Mouse (Mus musculus) myocyte (in vitro differentiated cells): ENCODE data around the gene Unc5c. TPM values are rescaled to one million over a fixed set of nuclear protein-coding genes. Genes with fewer than 3 reads are reported as not detected.

ENCODE experiments used
- H3K27me3 ChIP-seq: one replicate; pipeline ENCODE4 v1.6.1; 2011; ENCODE audit not compliant: control insufficient read depth, insufficient read depth, insufficient read length
- H3K36me3 ChIP-seq: one replicate; pipeline ENCODE4 v1.6.1; 2011; ENCODE audit not compliant: control insufficient read depth, insufficient read depth
- H3K4me2 ChIP-seq: one replicate; pipeline ENCODE4 v1.6.1; 2011; ENCODE audit warnings: low read depth, control low read depth
- H3K4me3 ChIP-seq: one replicate; pipeline ENCODE4 v1.5.1; 2011; ENCODE audit warnings: mild to moderate bottlenecking, control low read depth, moderate library complexity
- H3K79me2 ChIP-seq: one replicate; pipeline ENCODE4 v1.6.1; 2011; ENCODE audit not compliant: control insufficient read depth, insufficient read depth
- H3ac ChIP-seq: one replicate; pipeline ENCODE4 v1.6.1; 2011; ENCODE audit not compliant: control insufficient read depth, insufficient read length
- CEBPB ChIP-seq: IDR thresholded peaks from 2 replicates; pipeline ENCODE4 v1.6.1; 2011; ENCODE audit warnings: mild to moderate bottlenecking, moderate library complexity; ENCODE audit not compliant: poor library complexity, insufficient read depth, severe bottlenecking
- E2F4 ChIP-seq: IDR thresholded peaks from one replicate; pipeline ENCODE4 v1.6.1; 2011; ENCODE audit warnings: mild to moderate bottlenecking, control low read depth, moderate library complexity; ENCODE audit not compliant: insufficient read depth
- MAX ChIP-seq: IDR thresholded peaks from one replicate; pipeline ENCODE4 v1.6.1; 2011; ENCODE audit warnings: low read depth, mild to moderate bottlenecking, control low read depth
- MYOD1 ChIP-seq, 3 experiments: IDR thresholded peaks; one replicate each; pipeline ENCODE4 v1.6.1; 2011; ENCODE audit warnings: control low read depth in 2 of 3, low read depth in 2 of 3, mild to moderate bottlenecking in 2 of 3, moderate library complexity in 1 of 3; ENCODE audit not compliant: insufficient read length in 2 of 3, control insufficient read depth in 1 of 3
- MYOG ChIP-seq, 3 experiments: IDR thresholded peaks; one replicate each; pipeline ENCODE4 v1.6.1; 2011; ENCODE audit warnings: control low read depth in 2 of 3, low read depth in 2 of 3, mild to moderate bottlenecking in 2 of 3; ENCODE audit not compliant: insufficient read length in 2 of 3, control insufficient read depth in 1 of 3, insufficient read depth in 1 of 3
- POLR2A ChIP-seq: IDR thresholded peaks from one replicate; pipeline ENCODE4 v1.6.1; 2011; ENCODE audit warnings: low read depth, mild to moderate bottlenecking, control low read depth, moderate library complexity; ENCODE audit not compliant: insufficient read length
- POLR2AphosphoS2 ChIP-seq: IDR thresholded peaks from one replicate; pipeline ENCODE4 v1.6.1; 2011; ENCODE audit warnings: low read depth, control low read depth; ENCODE audit not compliant: insufficient read length
- REST ChIP-seq: IDR thresholded peaks from one replicate; pipeline ENCODE4 v1.6.1; 2011; ENCODE audit warnings: mild to moderate bottlenecking, control low read depth, moderate library complexity; ENCODE audit not compliant: insufficient read depth, insufficient read length
- SRF ChIP-seq: IDR thresholded peaks from one replicate; pipeline ENCODE4 v1.6.1; 2011; ENCODE audit warnings: low read depth; ENCODE audit not compliant: control insufficient read depth, insufficient read length
- TCF12 ChIP-seq: IDR thresholded peaks from one replicate; pipeline ENCODE4 v1.6.1; 2011; ENCODE audit warnings: mild to moderate bottlenecking, control low read depth; ENCODE audit not compliant: poor library complexity, insufficient read depth, severe bottlenecking
- TCF3 ChIP-seq: IDR thresholded peaks from one replicate; pipeline ENCODE4 v1.6.1; 2011; ENCODE audit warnings: low read depth, control low read depth; ENCODE audit not compliant: insufficient read length
- USF1 ChIP-seq: IDR thresholded peaks from one replicate; pipeline ENCODE4 v1.6.1; 2011; ENCODE audit warnings: low read depth, mild to moderate bottlenecking, control low read depth, moderate library complexity
- polyA plus RNA-seq: library from polyadenylated mRNA; unstranded; fragments of >200 nt; fragmentation: generic; extraction: Trizol; gene quantifications from one replicate; pipeline ENCODE4 v1.2.1, GENCODE M21; 2012; ENCODE audit warnings: missing spikeins

Unc5c gene
- polyA plus RNA-seq: 1.00 TPM

DNA sequence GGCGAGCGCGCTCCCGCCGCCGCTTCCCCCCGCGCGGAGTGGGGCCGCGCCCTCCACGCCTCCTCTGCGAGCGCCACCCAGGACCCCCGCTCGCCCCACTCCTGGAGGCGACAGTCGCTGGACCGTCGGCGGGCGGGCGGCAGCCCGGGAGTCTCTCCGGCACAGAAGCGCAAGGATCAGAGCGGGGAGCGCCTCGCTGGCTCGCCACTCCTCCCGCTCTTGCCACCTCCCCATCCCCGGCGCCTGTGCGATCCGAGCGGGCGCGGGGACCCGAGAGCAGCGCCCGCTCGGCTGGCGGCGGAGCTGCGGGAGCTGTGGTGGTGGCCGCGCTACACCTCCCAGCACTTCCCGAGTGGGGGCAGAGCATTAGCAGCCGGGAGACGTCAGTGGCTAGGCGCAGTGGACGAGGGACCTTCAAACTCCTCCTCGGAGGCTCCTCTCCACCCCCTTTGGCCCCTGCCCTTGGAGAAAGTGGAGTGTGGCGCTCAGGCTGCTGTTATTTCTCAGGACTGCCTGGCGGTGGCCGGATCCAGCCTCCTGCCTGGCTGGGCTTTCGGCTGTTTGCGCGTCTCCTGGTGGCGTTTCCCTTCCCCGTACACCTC lies at the start of gene Unc5c:
Gene Unc5c, plus strand, starts transcription at position 113 of the 602 bp plus-strand sequence.
- no peaks in the 10 kb centered on the region for H3K36me3 ChIP-seq
- peak within 1 kb of the TSS; percentile 34 for H3K4me3 ChIP-seq
- no peaks in the 10 kb centered on the region for H3K27me3 ChIP-seq
- H3K4me2 ChIP-seq: peak within 1 kb of the TSS; percentile 77
- TF ChIP-seq POLR2A (peak; percentile 65), MYOG (IDR thresholded peaks at IDR 0.05; ENCODE audit: control insufficient read depth in 1 of 3, insufficient read depth in 1 of 3, insufficient read length in 2 of 3, low read depth in 2 of 3) (no peak), MAX (no peak), USF1 (no peak), CEBPB (no peak), MYOD1 (IDR thresholded peaks at IDR 0.05; ENCODE audit: control insufficient read depth in 1 of 3, insufficient read length in 2 of 3, low read depth in 2 of 3) (no peak), TCF12 (no peak), E2F4 (no peak), POLR2AphosphoS2 (peak; percentile 50), SRF (no peak), TCF3 (no peak), REST (no peak)
- peak within 1 kb of the TSS; percentile 73 for H3ac ChIP-seq
- H3K79me2 ChIP-seq: no peaks in the 10 kb centered on the region

DNA sequence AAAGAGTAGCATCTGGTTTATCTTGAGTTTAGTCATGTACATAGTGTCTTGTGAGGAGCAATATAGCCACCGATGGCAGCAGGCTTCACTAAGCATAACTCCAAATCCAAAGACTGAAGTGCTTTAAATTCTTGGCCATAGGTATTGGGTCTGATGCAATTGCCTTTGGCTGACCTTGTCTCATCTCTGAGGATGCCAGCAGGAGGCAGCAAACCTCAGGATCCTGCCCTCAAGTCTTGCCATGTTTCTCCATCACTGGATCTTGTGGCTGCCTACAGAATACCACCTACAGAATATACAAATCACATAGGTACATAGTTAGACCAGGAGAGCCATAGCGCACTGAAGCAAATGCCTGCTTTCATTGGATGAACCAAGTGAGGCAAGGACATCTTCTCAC lies 7.5 kb upstream of the Unc5c start:
- H3K27me3 ChIP-seq: no peaks in the 10 kb centered on the region
- H3K4me2 ChIP-seq: no peak overlapping the region
- H3K79me2 ChIP-seq: no peaks in the 10 kb centered on the region
- no peak overlapping the region for H3ac ChIP-seq
- H3K4me3 ChIP-seq: no peak overlapping the region
- TF ChIP-seq MAX: no peak
- TF ChIP-seq MYOG (IDR thresholded peaks at IDR 0.05; ENCODE audit: control insufficient read depth in 1 of 3, insufficient read depth in 1 of 3, insufficient read length in 2 of 3, low read depth in 2 of 3): no peak
- no peak for TF ChIP-seq TCF12
- TF ChIP-seq POLR2AphosphoS2: no peak
- TF ChIP-seq MYOD1 (IDR thresholded peaks at IDR 0.05; ENCODE audit: control insufficient read depth in 1 of 3, insufficient read length in 2 of 3, low read depth in 2 of 3): no peak
- TF ChIP-seq POLR2A: no peak
- TF ChIP-seq REST: no peak
- TF ChIP-seq CEBPB: no peak
- TF ChIP-seq USF1: no peak
- no peak for TF ChIP-seq SRF
- TF ChIP-seq TCF3: no peak
- TF ChIP-seq E2F4: no peak
- no peaks in the 10 kb centered on the region for H3K36me3 ChIP-seq

DNA sequence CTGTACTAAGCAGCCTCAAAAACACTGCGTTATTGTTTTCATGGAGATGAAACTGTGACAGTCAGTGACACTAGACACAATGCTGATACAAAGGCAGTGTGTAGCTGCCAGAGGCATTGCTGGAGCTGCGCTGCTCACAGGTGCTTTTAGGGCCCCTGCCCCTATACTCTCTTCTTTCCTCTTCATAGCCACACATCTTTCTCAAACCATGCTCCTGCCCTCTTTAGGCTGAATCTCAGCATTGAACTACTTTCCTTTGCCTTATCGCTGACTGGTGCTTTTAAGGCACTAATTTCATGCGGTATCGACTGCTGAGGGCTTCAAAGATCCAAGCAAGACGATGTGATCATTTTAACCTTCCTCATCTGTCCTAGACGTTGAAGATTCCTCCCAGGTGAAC lies 2.5 kb upstream of the Unc5c start:
- TF ChIP-seq CEBPB (no peak), TCF12 (no peak), E2F4 (no peak), USF1 (no peak), REST (no peak), MYOD1 (IDR thresholded peaks at IDR 0.05; ENCODE audit: control insufficient read depth in 1 of 3, insufficient read length in 2 of 3, low read depth in 2 of 3) (no peak), SRF (no peak), POLR2A (no peak), POLR2AphosphoS2 (no peak), MAX (no peak), TCF3 (no peak)
- H3K36me3 ChIP-seq: no peaks in the 10 kb centered on the region
- H3K4me2 ChIP-seq: no peak overlapping the region
- H3K4me3 ChIP-seq: no peak overlapping the region
- H3ac ChIP-seq: no peak overlapping the region
- no peaks in the 10 kb centered on the region for H3K27me3 ChIP-seq
- no peaks in the 10 kb centered on the region for H3K79me2 ChIP-seq

DNA sequence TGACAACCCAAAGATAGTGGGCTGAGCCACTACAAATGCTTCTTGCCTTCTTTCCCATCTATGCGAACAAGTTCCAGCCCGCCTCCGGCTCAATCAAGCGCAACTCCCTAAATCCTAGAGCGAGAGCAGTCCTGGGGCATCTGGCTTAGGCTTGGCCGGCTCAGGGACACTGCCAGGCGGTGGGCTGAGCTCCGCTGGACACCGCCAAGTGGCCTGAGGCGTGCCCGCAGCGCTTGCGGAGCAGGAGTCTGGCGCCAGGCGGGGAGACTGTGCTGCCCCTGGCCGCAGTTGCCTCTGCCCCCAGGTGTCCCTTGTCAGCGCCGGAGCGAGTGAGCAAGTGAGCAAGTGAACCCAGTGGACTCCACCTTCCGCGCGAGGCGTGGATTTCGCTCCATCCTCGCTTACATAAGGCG lies 319 bp upstream of the Unc5c start:
- Histone ChIP-seq H3K27me3 (no peaks in the 10 kb centered on the region), H3K4me3 (peak overlapping the region; percentile 34), H3ac (peak overlapping the region; percentile 73), H3K4me2 (peak overlapping the region; percentile 77), H3K36me3 (no peaks in the 10 kb centered on the region), H3K79me2 (no peaks in the 10 kb centered on the region)
- TF ChIP-seq MAX: no peak
- no peak for TF ChIP-seq POLR2AphosphoS2
- TF ChIP-seq POLR2A: peak; percentile 33
- no peak for TF ChIP-seq TCF12
- TF ChIP-seq CEBPB: no peak
- TF ChIP-seq SRF: no peak
- no peak for TF ChIP-seq TCF3
- no peak for TF ChIP-seq MYOG (IDR thresholded peaks at IDR 0.05; ENCODE audit: control insufficient read depth in 1 of 3, insufficient read depth in 1 of 3, insufficient read length in 2 of 3, low read depth in 2 of 3)
- peak in 1 of 3 experiments; percentile 30 for TF ChIP-seq MYOD1 (IDR thresholded peaks at IDR 0.05; ENCODE audit: control insufficient read depth in 1 of 3, insufficient read length in 2 of 3, low read depth in 2 of 3)
- no peak for TF ChIP-seq REST

DNA sequence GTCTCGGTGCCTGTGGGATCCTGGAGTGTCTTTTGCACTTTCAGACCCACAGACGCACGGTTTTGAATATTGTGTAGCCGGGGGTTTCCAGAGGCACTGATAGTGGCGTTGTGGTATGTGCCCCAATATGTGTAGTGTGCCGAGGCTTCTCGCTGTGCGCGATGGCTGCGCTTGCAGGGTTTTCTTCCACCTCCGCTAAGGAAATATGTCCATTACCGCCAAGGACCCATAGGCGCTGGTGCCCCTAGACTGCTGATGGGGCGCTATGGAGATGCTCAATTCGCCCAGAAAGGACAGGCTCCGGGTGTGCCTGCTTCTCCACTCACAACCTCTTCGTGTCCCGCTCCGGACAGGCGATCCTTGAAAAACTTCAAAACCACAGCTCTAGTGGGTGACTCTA lies 1.0 kb downstream of the Unc5c start:
- H3K79me2 ChIP-seq: no peaks in the 10 kb centered on the region
- no peaks in the 10 kb centered on the region for H3K27me3 ChIP-seq
- no peaks in the 10 kb centered on the region for H3K36me3 ChIP-seq
- H3K4me2 ChIP-seq: peak overlapping the region; percentile 77
- peak overlapping the region; percentile 34 for H3K4me3 ChIP-seq
- no peak for TF ChIP-seq CEBPB
- TF ChIP-seq POLR2A: no peak
- TF ChIP-seq SRF: no peak
- TF ChIP-seq POLR2AphosphoS2: no peak
- no peak for TF ChIP-seq USF1
- no peak for TF ChIP-seq MAX
- no peak for TF ChIP-seq MYOG (IDR thresholded peaks at IDR 0.05; ENCODE audit: control insufficient read depth in 1 of 3, insufficient read depth in 1 of 3, insufficient read length in 2 of 3, low read depth in 2 of 3)
- TF ChIP-seq TCF12: no peak
- no peak for TF ChIP-seq TCF3
- no peak for TF ChIP-seq E2F4
- peak overlapping the region; percentile 73 for H3ac ChIP-seq
